Mouse (Mus musculus) embryo, embryonic 10.5 days (tissue): Measurements from ENCODE around the gene Clasp2.

ENCODE experiments used
- DNase-seq: peaks from one replicate; pipeline ENCODE4 v3.0.0-alpha.2; 2015; ENCODE audit warnings: low spot score

The Clasp2 gene

DNA sequence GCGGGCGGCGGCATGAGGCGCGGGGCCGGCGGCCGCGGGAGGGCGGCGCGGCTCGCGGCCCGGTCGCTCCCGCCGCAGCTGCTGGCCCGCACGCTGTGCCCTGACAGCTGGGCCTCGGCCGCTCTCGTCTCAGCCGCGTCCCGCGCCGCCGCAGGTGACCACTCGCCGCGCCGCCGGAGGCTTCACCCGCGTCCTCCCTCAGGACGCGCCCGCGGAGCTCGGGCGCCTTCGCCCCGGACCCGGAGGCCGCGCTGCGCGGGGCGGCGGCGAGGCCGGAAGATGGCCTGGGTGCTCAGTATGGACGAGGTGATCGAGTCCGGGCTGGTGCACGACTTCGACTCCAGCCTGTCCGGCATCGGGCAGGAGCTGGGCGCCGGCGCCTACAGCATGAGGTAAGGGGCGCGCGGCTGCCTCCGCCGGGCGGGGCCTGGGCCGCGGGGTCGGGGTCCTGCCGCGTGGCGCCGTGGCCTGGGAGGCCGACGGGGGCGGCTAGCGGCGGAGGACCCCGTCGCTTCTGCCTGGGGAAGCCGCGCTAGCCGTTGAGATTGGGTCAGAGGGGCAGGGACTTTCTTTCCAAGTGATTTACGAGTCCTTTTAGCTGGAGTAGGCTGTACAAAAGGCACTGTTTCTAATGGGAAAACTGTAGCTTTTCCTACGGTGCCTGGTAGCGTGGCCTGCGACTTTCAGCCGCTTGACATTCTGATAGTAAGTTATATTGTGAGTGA lies 190.3 kb downstream of the Clasp2 start:
- DNase-seq: peak; percentile 53

DNA sequence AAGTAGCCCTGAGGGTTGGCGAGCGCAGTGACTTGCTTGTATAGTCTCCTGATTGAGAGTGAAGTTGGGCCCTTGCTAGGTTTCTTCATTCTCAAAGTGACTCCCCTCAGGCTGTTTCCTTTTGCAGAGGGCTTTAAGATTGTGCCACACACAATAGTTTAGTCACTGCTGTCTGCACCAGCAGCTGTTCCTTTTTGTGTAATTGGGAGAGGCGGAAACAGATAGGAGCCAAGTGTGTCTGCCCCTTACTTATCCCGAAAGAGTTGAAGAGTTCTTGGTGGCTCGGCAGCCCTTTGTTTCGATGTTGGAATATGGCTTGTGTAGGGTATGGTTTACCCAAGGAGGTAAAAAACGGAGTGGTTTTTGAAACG lies 190.8 kb downstream of the Clasp2 start:
- no peak for DNase-seq

DNA sequence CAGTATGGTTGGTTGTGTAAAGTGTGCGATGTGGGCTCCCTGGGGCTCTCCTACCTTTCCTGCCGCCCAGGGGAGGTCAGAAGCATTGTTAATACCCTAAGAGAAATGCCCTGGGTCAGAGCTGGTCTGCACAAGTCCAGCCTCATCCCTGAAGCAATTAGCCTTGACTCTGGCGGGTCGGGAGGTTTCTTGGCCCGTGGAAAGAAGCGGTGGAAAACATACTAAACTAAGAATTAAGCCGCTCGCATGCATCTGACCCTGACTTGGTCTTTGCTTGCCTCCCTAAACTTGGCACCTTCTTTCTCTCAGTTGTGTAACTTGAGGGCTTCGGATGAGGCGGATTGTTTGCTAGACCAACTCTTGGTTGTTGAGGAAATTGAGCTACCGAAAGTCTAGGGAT lies 191.2 kb downstream of the Clasp2 start:
- DNase-seq: no peak

- DNase-seq: no peak
Observed at GRCm38 (mm10) chr9:113935638-113936037, 194.4 kb downstream of the Clasp2 start.

- no peak for DNase-seq
Observed at GRCm38 (mm10) chr9:113939063-113939850, 198.0 kb downstream of the Clasp2 start.

DNA sequence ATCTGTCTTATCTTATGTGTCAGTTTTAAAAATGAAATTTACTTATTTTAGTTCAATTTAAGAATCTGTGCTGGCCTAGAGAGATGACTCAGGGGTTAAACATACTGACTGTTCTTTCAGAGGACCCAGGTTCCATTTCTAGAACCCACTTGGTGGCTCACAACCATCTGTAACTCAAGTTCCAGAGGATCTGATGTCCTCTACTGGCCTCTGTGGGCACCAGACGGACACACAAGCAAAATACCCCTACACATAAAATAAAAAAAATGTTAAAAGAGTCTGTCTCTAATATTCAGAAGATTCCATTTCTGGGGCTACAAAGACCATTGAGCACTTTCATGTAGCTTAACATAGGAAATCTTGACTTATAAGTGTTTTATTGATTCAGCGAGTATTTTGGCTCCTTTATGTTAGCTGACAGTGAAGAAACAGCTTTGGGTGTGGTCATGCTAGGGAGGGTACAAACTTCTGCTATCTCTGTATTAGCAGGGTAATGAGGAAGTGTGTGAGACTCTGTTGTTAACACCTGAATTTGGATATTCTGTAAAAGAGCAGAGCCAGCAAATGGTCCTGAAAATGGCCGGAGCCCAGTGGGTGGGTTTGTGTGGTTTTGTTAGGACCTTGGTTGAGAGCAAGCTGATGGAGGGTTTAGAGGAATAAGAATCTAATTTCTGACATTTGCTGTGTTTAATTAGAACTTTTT lies 200.0 kb downstream of the Clasp2 start:
- no peak for DNase-seq

DNA sequence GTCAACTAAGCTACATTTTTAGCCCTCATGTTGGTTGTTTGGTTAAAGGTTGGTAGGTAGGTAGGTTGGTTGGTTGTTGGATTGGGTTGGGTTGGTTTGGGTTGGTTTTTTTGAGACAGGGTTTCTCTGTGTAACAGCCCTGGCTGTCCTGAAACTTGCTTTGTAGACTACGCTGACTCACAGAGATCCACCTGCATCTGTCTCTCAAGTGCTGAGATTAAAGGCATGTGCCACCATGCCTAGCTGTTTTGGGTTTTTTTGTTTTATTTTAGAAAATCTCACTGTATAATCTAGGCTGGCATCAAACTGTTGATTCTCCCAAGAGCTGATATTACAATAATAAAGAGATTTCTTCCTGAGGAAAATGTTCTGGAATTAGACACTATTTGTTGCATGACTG lies 202.1 kb downstream of the Clasp2 start:
- no peak for DNase-seq

GRCm38 (mm10) chr9:113947216-113947615 lies 205.9 kb downstream of the Clasp2 start:
- no peak for DNase-seq

DNA sequence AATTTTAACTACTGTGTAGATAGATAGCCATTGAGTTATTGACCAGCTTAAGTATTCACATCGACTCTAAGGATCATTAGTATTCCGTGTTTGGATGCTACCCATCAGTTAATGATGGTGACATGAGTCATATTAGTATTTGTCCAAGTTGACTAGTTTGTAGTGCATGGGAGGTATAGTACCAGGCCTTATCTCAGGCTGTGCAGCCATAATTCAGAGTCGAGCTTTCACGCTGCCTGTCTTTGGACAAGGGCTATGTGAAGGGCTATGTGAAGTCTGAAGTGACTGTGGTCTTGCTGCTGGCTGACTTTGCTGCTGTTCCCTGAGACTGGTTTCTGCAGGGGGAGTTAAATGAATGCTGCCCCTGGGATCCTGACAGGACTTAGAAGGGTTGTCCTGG lies 216.5 kb downstream of the Clasp2 start:
- no peak for DNase-seq

DNA sequence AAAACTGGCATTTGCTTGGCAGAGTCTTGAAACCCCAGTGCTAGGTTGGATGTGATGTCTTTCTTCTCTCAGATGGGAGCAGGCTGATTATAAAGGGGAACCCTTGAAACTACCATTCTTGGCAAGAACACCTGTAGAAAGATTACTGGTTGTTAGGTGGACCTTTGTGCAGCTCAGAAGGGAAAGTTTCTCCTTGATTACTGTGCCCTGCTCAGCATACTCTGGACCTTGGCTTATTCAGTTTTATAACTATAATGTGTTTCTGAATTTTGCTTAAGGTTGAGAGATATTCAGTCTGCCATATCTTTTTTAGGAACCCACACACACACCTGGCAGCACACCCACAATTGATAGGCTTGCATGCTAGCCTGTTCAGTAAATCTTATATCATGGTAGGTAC lies 222.4 kb downstream of the Clasp2 start:
- no peak for DNase-seq

GRCm38 (mm10) chr9:113964415-113964814 lies 223.1 kb downstream of the Clasp2 start:
- no peak for DNase-seq

DNA sequence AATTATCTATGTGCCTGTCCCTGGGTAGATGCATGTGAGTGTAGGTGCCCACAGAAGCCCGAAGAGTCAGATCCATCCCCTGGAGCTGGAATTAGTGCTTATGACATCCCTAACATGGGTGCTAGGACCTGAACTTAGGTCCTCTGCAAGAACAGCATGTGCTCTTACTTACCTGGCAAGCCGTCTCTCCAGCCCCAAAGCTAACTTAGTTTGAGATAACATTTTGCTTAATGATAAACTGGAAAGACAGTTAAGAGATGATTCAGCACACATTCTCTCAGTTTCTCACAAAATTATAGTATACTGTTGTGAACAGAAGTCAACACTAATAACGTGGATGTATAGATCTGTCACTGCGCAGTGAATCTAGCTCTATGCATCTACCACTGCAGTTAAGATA lies 225.6 kb downstream of the Clasp2 start:
- DNase-seq: no peak

- DNase-seq: no peak
Observed at GRCm38 (mm10) chr9:113968967-113969366, 227.7 kb downstream of the Clasp2 start.
